Mouse (Mus musculus): ENCODE data around the gene Ulk4.

Gene Ulk4

GRCm38 (mm10) chr9:121107643-121108042 is 169.4 kb downstream of the Ulk4 start:
- DNase-seq (ENCODE audit: low spot score in 2 of 2): no peak

- DNase-seq (ENCODE audit: low spot score in 2 of 2): no peak
Measured at GRCm38 (mm10) chr9:121107101-121107500, 169.9 kb downstream of the Ulk4 start.

DNA sequence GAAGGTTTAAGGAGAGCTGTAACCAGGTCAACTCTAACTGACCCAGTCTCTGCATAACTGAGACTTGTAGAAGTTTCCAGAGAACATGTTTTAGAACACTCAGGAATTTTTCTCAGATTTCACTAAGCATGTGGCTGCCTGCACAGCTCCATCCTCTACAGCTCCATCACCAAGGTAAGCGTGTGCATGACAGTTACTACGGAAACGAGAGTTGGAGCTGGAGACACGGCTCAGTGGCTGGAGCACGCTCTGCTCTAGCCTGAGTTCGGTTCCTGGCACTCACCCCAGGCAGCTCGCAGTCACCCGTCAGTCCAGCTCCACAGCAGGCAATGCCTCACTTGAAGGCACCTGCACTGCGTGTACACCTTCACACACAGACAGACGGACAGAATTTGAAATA is 175.5 kb downstream of the Ulk4 start:
- DNase-seq (ENCODE audit: low spot score in 2 of 2): no peak

DNA sequence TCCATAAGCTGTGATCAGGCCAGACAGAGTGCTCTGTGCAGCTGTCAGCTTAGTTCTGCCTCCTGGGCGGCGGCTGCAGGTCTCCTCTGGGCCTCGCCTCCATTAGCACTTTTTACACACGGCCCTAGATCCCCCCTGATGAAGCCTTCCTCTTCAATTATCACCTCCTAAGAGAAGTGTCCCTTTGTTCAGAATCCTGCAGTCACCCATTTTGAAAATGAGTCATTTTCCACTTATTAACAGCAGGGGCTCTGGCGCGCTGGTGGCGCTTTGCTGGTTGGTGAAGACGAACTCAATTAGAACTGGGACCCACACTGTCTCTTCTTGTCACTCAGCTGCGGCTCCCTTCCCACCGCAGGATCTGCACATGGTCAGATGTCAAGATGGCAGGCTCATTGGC is 177.5 kb downstream of the Ulk4 start:
- no peak for DNase-seq (ENCODE audit: low spot score in 2 of 2)

DNA sequence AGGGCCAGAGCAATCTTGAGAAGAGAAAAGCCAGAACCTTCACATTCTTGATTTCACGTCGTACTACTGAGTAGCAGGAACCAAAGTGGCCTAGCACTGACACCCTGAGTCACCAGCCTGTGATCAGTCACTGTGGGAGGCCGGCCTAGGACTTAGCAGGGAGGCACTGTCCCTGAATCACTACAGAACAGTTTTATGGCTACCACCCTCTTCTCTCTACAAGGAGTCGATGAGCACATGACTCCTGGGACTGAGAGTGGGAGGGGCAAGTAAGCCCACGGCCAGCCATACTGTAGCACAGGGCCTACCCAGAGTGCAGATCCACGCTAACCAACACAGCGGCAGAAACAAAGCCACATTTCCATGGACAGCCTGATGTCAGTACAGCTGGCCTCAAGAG is 183.2 kb downstream of the Ulk4 start:
- no peak for DNase-seq (ENCODE audit: low spot score in 2 of 2)

- DNase-seq (ENCODE audit: low spot score in 2 of 2): no peak
Measured at GRCm38 (mm10) chr9:121092568-121092967, 184.4 kb downstream of the Ulk4 start.

GRCm38 (mm10) chr9:121091016-121091735 is 185.8 kb downstream of the Ulk4 start:
- DNase-seq (ENCODE audit: low spot score in 2 of 2): no peak

DNA sequence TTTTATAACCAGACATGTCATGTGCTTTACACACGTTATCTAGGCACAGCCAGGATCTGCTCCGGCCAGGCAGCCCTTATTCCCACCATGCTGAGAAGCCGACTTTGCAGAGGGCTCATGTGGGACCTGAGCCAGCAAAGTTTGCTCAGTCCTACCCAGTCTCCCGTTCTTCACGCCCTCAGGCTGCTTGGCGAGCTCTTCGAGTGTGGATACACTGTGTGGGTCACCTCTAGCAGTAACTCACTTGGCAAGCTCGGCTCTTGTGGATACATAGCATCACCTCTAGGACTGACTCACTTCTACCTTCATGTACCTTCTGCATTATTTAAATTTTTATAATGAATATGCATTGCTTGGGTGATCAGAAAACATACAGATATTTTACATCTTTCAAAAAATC is 189.3 kb downstream of the Ulk4 start:
- no peak for DNase-seq (ENCODE audit: low spot score in 2 of 2)

DNA sequence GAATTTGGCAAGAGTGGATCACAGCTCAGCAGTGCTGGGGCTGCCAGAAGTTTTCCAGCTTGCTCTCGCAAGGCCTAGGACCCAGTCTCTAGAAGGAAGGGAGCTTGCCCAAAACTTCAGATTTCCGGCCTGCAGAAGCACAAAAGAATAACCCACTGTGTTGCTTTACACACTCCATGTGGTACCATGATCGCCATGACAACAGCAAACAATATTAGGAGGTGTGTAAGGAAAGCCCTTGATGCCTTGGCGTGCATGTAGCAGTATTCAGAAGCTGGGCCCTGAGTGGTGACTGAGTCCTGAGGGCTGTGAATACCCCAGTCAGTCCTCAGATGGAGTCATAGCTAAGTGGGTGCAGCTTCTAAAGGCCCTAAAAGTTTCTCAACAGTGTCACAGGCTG is 192.8 kb downstream of the Ulk4 start:
- DNase-seq (ENCODE audit: low spot score in 2 of 2): no peak

DNA sequence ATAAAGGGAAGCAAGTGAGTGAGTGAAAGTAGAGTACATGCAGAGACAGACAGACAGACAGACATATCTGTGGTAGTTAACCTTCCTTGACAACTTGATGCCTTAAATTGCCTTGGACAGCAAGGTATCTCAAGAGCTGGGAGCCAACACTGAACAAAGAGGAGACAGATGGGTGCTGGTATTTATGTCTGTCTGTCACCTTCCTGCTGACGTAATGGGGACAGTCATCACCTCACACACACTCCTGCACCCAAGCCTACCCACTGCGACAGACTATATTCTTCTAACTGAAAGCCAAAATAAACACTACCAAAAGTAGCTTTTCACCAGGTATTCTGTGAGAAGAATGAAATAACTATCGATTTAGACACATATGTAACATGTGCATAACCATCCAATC is 196.2 kb downstream of the Ulk4 start:
- no peak for DNase-seq (ENCODE audit: low spot score in 2 of 2)

GRCm38 (mm10) chr9:121080413-121080812 is 196.6 kb downstream of the Ulk4 start:
- DNase-seq (ENCODE audit: low spot score in 2 of 2): no peak

DNA sequence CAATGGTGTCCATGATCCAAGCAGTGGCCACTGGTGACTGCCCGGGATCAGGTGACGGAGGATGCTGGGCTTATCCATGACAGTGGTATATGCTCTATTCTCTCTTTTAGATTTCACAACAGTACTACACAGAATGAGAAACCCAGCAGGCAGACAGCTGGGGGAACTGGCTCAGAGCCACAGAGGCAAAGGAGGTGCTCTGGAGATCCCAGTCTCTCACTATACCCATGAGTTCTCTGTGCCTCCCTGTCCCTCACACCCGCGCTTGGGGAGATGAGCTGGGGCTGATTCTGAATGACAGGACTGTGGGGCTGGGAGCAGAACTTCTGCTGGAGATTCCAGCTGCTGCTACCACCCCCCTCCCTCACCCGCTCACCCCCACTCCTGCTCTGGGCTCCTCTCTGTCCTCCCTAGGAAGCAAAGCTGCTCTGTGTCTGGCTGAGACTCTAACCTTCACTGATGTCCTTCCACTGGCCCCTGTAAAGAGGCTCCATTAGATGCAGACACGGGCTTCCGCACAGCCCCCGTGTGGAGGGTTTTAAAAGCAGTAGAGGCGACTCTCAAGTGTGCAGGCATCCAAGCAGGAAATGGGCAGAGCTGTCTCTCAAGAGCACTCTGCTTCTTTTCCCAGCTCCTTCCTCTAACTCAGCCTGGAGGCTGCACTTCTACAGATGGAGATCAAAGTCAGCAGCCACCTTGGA is 197.5 kb downstream of the Ulk4 start:
- no peak for DNase-seq (ENCODE audit: low spot score in 2 of 2)

GRCm38 (mm10) chr9:121076291-121076690 is 200.7 kb downstream of the Ulk4 start:
- no peak for DNase-seq (ENCODE audit: low spot score in 2 of 2)

GRCm38 (mm10) chr9:121075246-121075645 is 201.8 kb downstream of the Ulk4 start:
- no peak for DNase-seq (ENCODE audit: low spot score in 2 of 2)

- no peak for DNase-seq (ENCODE audit: low spot score in 2 of 2)
Measured at GRCm38 (mm10) chr9:121074726-121075125, 202.3 kb downstream of the Ulk4 start.

DNA sequence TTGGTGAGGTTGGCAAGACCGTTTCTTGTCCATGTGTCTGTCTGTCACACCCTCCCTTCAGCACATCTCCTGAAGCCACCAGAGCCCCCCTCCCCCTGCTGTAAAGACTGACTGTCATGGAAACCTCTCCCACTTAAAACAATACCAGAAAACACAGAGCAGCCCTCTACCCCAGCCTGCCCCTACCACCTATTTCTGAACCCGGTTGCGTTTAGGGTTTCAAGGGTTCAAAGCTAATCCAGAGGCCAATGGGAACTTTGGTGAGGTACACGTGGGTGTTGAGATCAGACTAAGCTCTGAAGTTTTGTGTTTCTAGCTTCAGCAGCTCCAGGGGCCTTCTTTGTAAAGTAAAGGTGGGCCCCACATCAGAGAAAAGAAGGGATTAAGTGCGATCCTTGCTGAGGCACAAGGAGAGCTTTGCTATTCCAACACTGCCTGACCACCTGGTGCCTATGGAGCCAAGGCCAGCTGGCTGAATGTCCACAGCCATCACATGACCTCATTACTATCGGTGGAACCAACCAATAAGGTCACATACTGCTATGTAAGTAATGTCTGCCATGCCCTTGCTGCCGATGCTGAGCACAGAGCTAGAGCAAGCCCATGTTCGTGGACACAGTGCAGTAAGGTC is 204.8 kb downstream of the Ulk4 start:
- no peak for DNase-seq (ENCODE audit: low spot score in 2 of 2)

GRCm38 (mm10) chr9:121071461-121072126 is 205.4 kb downstream of the Ulk4 start:
- no peak for DNase-seq (ENCODE audit: low spot score in 2 of 2)

DNA sequence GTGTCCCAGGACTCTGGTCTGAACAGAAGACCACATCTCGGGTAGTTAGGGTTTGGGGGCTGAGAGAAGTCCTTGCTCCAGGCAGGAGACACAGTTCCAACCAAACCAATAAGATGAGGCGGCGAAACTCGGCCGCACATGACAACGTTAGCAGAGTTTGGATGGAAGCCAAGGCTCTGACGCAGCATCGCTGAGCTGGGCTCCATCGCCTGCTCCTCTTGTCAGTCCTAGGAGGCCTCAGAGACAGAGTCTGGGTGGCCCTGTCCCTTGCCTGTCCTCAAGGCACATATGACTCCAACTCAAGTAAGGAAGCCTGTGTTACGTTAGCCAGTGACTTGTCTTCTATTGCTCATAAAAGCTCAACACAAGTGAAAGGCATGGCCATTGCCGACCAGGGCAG is 205.9 kb downstream of the Ulk4 start:
- DNase-seq (ENCODE audit: low spot score in 2 of 2): no peak

- no peak for DNase-seq (ENCODE audit: low spot score in 2 of 2)
Measured at GRCm38 (mm10) chr9:121068115-121068514, 208.9 kb downstream of the Ulk4 start.

DNA sequence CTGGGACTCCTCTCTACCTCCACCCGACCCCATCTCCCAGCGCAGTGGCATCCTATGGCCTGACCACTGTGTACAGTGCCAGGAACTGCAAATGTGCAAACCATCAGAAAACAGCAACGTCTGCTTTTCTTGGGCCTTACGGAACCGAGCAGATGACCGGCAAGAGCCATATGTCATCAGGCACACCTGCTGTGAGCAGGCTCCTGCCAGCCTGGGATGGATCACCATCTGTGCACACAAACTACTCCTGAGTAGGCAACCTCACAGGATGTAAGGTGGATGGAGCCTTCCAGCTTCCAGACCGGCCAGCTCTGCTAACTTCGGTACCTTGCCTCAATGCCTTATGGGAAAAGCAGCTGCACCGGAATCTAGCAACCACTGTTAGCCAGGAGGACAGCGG is 210.0 kb downstream of the Ulk4 start:
- no peak for DNase-seq (ENCODE audit: low spot score in 2 of 2)

DNA sequence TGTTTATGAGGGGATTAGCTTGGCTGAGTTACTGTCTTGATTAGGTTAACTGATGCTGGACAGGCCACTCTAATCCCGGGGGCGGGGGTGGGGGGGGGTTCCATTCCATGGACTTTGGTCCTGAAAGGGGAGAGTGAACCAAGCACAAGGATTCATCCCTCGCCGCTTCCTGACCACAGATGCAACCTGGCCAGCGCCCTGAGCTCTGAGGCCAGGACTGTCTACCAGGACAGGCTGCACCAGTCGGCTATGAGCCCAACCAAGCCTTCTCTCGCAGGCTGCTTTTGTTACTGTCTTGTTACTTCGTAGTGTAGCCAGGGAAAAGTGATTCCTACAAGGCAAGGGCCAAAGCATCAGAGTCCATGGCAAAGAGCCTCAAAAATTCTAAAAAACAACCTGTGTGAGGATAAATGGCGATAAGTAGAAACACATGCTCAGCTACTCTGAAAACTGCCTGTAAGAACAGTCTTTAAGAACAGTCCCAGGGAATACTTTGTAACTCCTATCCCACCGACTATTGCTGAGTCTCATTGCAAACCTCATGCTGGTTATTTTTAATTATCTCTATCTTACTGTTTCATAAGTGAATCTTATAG is 211.5 kb downstream of the Ulk4 start:
- no peak for DNase-seq (ENCODE audit: low spot score in 2 of 2)
